Mouse (Mus musculus) CD4-positive helper T cell, adult 2 months (primary cell): ENCODE results near the gene Lmf2.

Experiments used
- DNase-seq: peaks from one replicate; pipeline ENCODE4 v3.0.0-alpha.2; 2012; ENCODE audit warnings: low read depth, missing footprints, low spot score

Gene Lmf2

DNA sequence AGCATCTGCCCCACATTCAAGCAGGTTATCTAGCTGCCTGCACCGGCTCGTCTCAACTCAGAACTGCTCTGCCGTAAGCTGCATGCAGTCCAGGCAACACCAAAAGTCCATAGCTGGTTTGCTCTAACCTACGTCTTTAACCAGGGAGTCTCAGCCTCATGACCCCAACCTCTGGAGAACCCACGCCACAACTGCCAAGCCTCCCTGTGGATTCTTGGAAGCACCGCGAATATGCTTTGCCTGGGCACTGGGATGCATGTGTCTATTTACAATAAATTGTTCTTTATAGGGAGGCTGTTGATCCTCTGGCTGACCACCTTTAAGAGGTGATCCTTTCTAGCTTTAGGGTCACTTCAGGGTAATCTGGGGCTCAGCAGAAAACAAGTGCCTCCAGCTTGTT, 17.1 kb upstream of the Lmf2 start:
- no peak for DNase-seq

DNA sequence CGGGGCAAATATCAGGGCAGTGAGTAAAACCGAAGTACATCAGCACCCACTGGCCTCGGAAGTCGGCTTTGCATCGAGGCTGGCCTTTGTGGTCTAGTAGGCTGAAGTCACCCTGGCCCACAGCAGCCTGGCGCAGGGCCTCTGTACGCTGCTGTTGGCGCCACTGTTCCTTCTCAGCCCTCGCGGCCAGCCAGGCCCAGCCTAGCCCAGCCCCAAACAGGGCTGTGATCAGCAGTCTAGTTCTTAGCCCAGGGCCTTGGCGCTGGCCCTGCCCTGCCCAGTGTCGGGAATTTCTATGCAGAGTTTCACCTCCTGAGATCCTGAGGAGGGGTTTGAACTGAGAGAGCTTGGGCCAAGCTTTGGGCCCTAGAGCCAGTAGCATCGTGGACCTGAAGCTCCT, 16.6 kb upstream of the Lmf2 start:
- DNase-seq: no peak

DNA sequence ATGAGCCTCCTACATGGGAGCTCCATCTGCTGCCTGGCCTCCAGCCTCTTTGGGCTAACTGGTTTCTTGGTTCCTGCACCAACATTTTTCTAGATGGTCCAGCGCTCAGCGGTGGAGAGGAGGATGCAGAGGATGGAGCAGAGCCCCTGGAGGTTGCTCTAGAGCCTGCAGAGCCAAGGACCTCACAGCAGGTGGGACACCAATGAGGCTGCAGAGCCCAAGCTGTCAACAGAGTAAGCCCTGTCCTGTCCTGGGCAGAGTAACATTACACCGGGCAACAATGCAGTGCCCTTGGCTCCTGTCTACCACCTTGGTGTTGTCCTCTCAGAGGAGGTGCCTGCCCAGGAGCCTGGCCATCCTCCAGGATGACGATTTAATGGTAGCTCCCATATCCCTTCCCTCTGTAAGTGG, 9.7 kb upstream of the Lmf2 start:
- DNase-seq: no peak

DNA sequence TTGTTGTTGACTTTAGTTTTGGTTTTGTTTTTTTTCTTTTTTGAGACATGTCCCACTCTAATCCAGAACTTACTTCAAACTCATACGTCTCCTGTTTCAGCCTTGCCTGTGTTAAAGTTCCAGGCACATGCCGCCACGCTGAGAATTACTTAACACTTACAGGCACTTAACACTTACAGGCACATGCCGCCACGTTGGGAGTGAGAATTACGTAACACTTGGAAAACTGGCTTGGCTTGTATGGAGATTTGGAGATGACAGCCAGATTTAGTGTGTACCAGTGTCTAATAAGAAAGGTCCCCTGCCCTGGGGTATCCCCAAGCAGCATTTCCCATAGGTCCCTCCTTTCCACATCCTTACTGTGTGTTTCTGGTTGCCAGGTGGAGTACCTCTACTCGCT, 7.6 kb upstream of the Lmf2 start:
- no peak for DNase-seq

DNA sequence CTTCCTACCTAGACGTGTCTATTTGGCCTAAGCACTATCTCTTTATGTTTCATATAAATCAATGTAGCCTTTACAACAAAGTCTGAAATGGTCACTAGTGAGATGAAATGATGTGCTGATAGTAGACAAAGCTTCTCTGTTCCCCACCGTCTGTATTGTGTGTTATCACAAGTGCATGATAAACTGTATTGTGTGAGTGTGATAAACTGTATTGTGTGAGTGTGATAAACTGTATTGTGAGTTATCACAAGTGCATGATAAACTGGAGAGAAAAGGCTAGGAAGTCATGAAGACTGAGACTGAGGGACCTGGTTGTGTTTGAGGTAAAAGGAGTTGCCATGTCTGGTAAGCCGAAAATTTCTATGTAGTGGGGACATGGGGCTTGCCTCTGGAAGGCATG, 3.3 kb upstream of the Lmf2 start:
- no peak for DNase-seq

DNA sequence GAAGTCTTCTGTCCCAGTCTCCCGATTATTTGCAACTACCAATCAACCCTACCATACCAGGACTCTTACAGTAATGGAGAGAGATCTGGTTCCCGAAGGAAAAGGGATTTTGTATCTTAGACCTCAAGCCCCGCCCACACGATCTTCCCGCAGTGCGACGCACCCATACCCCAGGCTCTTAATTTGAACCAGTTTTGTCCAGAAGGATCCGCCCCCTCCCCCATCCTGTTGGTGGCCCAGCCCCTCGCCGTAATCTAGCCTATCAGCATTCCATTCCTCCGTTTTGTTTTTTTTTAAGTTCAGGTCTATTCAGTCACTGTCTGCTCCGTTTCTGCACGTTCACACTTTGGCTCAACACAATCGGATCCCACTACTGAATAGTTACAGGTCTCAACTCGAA, 913 bp upstream of the Lmf2 start:
- DNase-seq: peak; percentile 76

DNA sequence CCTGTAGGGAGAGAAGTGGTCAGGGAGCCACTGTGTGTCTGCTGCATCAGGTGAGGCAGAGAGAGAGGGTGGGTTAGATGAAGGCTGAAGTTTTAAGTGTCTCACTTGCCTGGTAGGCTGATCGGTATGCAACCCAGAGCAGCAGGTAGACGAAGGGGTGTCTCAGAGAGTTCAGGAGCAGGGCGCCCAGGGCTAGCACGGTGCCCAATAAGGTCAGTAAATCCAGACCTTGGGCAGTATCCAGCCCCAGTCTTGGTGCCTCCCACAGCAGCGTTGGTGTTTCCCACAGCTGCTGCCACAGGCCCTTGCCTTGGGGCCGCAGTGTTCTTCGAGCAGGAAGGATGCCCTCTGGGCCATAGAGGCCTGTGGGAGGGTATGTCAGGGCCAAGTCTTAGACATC, 1.0 kb downstream of the Lmf2 start:
- DNase-seq: no peak

DNA sequence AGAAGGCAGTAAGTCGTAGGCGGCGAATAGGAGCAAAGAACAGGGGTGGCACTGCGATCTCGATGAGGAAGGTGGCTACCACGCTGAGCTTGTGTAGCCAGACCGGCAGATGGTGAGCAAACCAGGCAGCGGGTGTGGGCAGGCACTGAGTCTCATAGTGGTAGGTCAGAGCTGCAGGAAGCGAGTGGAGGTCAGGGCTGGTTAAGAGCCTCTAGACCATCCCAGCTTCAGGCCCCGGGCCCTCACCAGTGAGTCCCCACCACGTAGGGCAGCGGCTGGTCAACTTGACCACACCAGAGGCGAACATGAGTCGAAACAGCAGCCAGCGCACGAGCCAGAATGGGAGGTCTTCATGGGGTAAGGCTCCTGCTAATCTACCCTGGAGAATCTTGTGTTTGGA, 1.6 kb downstream of the Lmf2 start:
- DNase-seq: no peak

DNA sequence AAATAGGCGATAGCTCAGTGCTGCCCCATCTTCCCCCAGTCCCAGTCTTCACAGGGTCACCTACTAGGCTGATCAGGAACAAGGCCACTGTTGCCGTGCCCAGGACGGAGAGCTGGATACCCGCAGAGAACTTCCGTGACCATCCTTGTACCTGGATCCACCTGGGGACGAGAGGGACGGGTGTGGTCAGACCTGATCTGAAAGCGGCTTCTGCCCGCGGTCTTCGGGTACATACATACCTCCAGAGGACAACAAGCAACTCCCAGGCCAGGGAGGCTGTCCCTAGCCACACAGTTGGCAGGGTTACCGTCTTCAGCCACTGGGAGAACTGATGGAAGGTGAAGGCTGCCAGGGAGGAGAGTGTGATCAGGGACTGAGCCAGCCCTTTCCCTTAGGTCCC, 2.7 kb downstream of the Lmf2 start:
- no peak for DNase-seq

DNA sequence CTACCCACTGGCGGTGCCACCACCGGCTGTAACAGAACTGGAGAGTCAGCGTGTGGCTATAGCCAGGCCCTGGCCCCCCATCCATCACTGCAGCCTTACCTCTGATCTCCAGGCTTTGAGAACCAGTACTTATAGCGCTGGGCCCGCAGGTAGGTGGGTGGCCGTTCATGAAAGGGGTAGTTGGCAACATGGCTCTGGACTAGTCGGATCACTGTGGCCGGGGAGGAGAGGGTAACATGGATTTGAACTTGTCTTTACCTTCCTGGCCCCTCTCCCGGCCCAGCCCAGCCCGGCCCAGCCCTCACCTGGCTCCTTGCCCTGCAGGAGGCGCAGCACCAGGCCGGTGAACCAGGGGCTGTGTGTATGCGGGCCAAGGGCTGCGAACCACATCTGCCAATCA, 3.4 kb downstream of the Lmf2 start:
- no peak for DNase-seq

DNA sequence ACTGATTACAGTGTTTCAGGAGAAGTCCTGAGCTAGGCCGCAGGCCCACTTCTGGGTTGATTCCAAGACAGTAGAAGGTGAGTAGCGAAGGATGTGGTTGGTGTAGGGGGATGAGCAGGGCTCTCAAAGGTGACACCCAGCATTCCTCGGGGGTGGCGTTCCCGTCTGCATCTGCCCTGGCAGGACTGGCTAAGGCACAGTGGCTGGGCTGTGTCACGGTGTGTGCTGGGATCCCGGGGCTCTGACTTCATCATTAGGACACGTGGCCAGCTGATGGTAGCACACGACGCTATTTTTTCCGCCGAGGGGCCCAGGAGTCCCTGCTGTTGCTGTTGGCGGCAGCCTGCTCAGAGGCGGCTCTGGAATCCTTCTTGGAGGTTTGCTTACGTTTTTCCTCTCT, 4.2 kb downstream of the Lmf2 start:
- DNase-seq: no peak

DNA sequence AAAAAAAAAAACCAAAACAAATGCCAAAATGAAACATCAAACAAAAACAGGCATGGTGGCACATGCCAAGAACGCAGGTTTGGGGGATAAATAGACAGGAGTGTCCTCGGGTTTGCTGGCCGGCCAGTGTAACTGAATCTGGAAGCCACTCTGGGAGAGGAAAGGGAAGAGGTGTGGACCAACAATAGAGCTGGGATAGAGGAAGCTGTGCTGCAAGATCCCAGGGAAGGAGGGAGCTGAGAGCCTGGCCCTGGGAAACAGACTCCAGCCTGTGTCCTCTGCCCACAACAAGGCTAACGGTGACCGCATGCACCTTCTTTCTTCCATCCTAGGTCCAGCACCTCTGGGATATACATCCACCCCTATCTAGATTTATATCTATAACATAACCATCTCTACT, 5.0 kb downstream of the Lmf2 start:
- no peak for DNase-seq

DNA sequence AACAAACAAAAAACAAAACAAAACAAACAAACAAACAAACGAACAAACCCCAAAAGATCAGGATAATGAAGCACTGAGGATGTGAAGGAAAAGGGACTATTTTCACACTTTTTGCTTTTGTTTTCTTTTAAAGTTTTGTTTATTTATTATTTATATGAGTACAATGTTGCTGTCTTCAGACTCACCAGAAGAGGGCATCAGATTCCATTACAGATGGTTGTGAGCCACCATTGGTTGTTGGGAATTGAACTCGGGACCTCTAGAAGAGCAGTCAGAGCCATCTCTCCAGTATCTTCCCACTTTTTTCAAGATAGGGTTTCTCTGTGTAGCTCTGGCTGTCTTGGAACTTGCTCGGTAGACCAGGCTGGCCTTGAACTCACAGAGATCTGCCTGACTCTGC, 12.1 kb downstream of the Lmf2 start:
- DNase-seq: peak; percentile 19

DNA sequence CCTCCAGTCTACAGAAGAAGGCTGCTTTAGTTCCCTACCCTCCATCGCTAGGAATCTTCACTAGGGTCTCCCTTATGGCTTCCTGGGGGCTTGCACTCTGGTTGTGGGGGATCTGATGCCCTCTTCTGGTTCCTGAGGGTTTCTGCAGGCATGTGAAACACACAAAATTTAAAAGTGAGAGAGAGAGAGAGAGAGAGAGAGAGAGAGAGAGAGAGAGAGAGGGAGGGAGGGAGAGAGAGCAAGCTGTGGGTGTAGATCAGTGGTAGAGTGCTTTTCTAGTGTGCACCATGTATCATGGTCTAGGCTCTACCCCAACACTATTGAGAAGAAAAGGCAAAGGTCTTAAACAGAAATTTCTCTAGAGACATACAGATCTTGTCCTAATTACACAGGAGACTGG, 13.8 kb downstream of the Lmf2 start:
- no peak for DNase-seq

DNA sequence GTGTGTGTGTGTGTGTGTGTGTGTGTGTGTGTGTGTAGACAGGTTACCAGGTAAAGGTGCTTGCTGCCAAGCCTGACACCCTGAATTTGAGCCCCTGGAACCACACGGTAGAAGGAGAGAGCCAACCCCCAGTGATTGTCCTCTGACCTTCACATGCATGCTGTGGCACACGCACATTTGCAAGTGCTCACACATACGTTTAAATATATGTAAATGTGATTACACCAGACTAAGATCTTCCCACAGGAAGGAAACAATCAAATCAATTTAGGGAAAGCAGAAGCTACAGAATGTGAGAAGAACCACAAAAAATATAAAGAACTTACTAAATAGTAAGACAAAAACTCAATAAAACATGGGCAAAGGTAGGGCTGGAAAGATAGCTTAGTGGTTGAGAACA, 15.3 kb downstream of the Lmf2 start:
- DNase-seq: no peak

DNA sequence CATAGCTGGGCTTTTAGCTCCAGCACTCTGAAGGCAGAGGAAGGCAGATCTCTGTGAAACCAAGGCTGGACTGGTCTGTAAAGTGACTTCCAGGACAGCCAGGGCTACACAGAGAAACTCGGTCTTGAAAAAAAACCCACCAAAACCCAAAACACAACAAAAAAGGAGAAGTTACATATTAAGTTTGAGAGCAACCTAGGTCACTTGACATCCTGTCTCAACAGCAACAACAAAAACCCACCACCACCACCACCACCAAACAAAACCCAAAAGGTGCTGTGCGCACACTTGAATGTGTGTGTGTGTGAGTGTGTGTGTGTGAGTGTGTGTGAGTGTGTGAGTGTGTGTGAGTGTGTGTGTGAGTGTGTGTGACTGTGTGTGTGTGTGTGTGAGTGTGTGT, 15.8 kb downstream of the Lmf2 start:
- DNase-seq: no peak

DNA sequence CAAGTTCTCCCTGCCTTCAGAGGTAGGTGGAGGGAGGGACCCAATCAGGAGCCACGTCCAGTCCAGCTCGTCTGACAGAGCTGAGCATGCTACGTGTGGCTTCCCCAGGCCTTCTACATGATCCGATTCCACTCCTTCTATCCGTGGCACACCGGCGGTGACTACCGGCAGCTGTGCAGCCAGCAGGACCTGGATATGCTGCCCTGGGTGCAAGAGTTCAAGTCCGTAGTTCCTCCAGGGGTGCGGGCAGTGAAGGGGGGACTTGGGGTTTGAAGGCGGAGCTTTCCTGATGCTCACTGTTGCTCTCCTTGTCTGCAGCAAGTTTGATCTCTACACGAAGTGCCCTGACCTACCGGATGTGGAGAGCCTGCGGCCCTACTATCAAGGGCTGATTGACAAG, 19.0 kb downstream of the Lmf2 start:
- DNase-seq: no peak

DNA sequence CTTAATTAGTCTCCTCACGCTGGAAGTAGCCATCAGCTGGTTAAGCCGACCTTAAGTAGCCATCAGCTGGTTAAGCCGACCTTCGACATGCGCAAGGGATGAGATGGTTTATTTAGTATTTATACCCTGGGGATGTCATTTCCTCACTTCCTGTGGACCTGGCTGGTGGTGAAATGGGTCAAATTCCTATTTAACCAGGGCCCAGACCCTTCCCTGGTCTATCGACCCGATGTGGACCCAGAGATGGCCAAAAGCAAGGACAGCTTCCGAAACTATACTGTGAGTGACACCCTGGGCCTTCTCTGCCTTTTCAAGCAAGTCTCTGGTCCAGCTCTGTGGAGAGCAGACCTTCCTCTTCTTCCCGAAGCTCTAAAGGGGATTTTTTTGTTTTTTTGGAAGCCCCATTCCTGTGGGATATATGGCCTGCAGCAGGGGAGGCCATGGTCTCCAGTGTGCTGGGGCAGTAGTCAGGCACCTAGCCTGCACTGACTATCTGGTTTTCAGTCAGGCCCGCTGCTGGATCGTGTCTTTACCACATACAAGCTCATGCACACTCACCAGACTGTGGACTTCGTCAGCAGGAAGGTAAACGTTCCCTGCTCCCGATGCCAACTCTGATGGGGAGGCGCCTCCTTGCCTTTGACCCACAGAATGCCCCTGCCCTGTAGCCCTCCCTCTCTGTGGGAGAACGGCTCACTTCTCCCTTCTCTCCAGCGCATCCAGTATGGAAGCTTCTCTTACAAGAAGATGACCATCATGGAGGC, 20.5 kb downstream of the Lmf2 start:
- no peak for DNase-seq

DNA sequence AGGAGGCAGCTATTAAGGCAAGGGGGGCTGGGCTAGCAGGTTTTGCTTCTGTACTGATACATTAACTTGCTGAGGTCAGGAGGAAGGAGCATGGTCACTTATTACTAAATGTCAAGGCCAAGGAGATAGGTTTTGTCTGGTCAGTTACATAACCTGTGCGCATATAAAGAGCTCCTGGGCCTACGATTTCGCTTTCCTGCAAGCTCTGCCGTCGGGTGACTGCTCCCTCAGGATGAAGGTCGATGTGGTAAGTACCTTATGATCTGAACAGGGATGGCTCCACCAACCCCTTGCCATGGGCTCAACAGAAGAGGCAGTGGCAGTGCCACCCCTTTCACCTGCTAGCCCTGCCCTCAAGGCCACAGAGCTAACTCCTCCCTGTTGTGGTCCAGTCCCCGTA, 21.2 kb downstream of the Lmf2 start, which contains the start of gene Miox:
Miox (plus strand) TSS at position 128 of the 400 bp plus-strand sequence.
- DNase-seq: no peak

DNA sequence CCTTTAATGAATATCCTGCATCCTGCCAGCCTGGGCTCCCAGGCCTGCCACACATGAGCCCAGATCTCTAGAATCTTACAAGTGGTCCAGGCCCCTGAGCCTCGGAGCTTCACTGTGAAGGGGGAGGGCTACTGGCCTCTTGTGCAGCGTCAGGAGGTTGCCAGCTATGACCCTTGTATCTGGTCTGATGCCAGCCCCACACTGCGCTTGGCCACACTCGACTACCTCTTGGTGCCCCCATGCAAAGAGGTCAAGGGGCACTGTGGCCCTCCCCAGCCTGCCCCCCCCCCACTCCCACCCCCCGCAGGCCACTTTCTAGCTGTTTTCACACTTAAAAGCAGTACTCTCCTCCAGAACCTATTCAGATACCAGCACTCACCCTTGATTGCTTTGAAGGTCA, 29.0 kb downstream of the Lmf2 start:
- no peak for DNase-seq

DNA sequence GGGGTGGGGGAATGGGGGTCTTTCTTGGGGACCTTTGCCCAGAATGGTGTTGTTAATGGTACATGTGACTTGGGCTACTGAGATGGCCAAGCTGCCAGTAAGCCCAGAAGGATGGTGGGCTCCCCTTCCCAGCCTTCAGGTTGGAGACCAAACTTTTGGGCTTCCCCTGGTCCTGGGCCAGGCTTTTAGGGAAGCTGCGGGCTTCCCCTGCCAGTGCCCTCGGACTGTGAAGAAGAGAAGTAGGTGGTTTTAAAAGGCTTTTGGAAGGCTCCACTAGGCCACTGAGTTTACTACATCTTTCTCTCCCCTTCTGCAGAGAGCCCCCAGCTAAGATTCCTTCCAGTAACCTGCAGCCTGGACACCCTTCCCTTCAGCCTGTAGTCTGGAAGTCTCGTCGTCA, 31.8 kb downstream of the Lmf2 start:
- no peak for DNase-seq

DNA sequence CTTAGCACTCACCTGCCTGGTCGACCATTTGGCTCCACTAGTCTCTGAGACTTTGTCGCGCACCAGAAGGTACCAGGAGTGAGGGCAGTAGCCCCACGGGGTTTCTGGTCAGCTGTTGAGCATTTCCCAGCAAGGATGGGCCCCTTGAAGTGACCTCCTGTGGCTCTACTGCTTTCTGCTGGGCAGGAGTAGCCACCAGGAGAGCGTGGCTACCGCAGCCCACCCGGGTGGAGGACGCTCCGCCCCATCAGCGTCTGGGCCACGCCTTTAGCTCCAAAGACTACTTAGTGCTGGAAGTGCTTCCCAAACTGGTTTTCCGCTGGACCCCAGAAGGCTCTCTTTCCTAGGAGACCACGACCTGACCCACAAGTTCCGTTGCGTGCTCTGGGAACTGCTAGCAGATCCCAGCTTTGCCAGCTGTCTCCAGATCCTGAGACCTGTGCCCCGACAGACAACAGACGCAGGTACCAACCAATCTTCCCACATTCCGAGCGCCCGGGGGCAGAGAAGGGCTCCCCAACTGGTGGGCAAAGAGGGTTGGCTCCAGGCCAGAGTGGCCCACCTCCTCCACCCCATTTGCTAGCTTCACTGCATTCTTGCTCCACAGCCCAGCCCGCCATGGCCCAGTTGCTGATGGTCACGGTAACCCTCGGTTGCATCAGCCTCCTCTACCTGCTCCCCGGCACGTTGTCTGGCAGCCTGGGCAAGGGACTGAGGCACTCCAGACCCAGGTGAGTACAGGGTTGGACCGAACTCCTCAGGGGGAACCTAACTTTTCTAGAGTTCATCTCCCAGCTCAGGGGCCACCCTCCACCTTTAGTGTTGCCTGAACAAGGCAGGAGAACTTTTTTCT, 32.6 kb downstream of the Lmf2 start, which contains the start of gene Adm2:
Adm2 (plus strand) TSS at position 51 of the 853 bp plus-strand sequence.
- DNase-seq: no peak

DNA sequence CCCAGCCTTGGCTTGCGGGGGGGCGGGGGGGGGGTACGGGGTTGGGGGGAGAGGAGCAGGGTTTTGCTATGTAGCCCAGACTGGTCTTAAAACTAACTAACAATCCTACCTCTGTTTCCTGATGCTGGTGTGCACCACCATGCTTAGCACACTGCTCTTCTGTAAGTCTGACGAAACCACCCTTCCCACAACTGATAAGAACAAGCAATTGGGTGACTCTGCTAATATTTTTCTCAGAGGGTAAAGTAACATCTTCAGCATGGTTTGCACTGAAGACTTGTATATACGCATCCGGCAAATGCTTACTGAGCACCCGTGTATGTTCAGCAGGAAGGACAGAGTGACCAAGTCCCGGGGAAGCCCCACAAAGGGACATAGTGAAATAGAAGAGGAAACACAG, 34.2 kb downstream of the Lmf2 start:
- DNase-seq: no peak
